Mouse (Mus musculus) ES-E14 (cell line): ENCODE measurements around the gene B230217C12Rik. TPM values are rescaled to one million over a fixed set of nuclear protein-coding genes. Genes with fewer than 3 reads are reported as not detected.

ENCODE experiments used
- DNase-seq: peaks from one replicate; pipeline ENCODE4 v3.0.0-alpha.2; 2013; ENCODE audit warnings: low read depth, low spot score
- H3K27ac ChIP-seq: 2 replicates; pipeline ENCODE4 v1.5.1; 2012; ENCODE audit warnings: low read depth, mild to moderate bottlenecking, low read length, moderate library complexity, mixed read lengths; ENCODE audit not compliant: poor library complexity, insufficient read depth, severe bottlenecking
- H3K36me3 ChIP-seq: 2 replicates; pipeline ENCODE4 v1.6.1; 2012; ENCODE audit warnings: mild to moderate bottlenecking, low read length, moderate library complexity, mixed read lengths; ENCODE audit not compliant: control insufficient read depth, poor library complexity, insufficient read depth, severe bottlenecking
- H3K4me1 ChIP-seq, 2 experiments: fragments of 150-350 bp in 1 of 2; sonication (generic) in 1 of 2; 2 replicates each; pipeline ENCODE4 v1.6.1; 2012; ENCODE audit warnings: low read length in 2 of 2, mild to moderate bottlenecking in 1 of 2, mixed read lengths in 1 of 2; ENCODE audit not compliant: control insufficient read depth in 2 of 2, insufficient read depth in 2 of 2, poor library complexity in 1 of 2
- H3K4me3 ChIP-seq, 2 experiments: fragments of 150-350 bp in 1 of 2; sonication (generic) in 1 of 2; 2 replicates each; pipeline ENCODE4 v1.5.1; 2012; ENCODE audit warnings: low read length in 2 of 2, low read depth in 1 of 2, mild to moderate bottlenecking in 1 of 2, mixed read lengths in 1 of 2; ENCODE audit not compliant: insufficient read depth in 1 of 2, poor library complexity in 1 of 2, severe bottlenecking in 1 of 2
- H3K9ac ChIP-seq: 2 replicates; pipeline ENCODE4 v1.6.1; 2012; ENCODE audit warnings: low read depth, mild to moderate bottlenecking, low read length, mixed read lengths; ENCODE audit not compliant: poor library complexity, insufficient read depth, severe bottlenecking
- H3K9me3 ChIP-seq: fragments of 150-350 bp; sonication (generic); 2 replicates; pipeline ENCODE4 v1.6.1; 2012; ENCODE audit warnings: low read depth, mild to moderate bottlenecking, low read length; ENCODE audit not compliant: control insufficient read depth, insufficient read depth
- CHD2 ChIP-seq: IDR thresholded peaks from 2 replicates; pipeline ENCODE4 v1.6.1; 2014; ENCODE audit warnings: mild to moderate bottlenecking, low read depth, low read length, inconsistent platforms
- HCFC1 ChIP-seq: IDR thresholded peaks from 2 replicates; pipeline ENCODE4 v1.6.1; 2012; ENCODE audit warnings: low read length, inconsistent platforms, borderline replicate concordance; ENCODE audit not compliant: insufficient read depth
- MAFK ChIP-seq: IDR thresholded peaks from 2 replicates; pipeline ENCODE4 v1.6.1; 2014; ENCODE audit warnings: mild to moderate bottlenecking, low read depth, low read length, inconsistent platforms; ENCODE audit not compliant: insufficient read depth
- ZC3H11A ChIP-seq: IDR thresholded peaks from 2 replicates; pipeline ENCODE4 v1.6.1; 2012; ENCODE audit warnings: low read depth, mild to moderate bottlenecking, inconsistent platforms, low read length, borderline replicate concordance
- ZNF384 ChIP-seq: IDR thresholded peaks from 2 replicates; pipeline ENCODE4 v1.6.1; 2012; ENCODE audit warnings: low read depth, low read length, inconsistent platforms
- in situ Hi-C, 2 experiments: fragments of 600-800 bp; cut with MboI; formaldehyde crosslinking; loops; one replicate each; pipeline ENCODE4 v1.15.1; 2025; ENCODE audit warnings: low sequenced_read_pairs in 2 of 2, inconsistent platforms in 1 of 2; ENCODE audit not compliant: unreplicated experiment in 2 of 2
- total RNA-seq: library from RNA; depleted of rRNA; stranded (reverse); fragments of 300-350 nt; gene quantifications from 2 replicates; pipeline ENCODE4 v1.2.3, GENCODE M21; 2012

B230217C12Rik gene
- total RNA-seq, 1 experiment, result 4.1 TPM

GRCm38 (mm10) chr11:97850367-97850766 is 9.8 kb downstream of the B230217C12Rik start:
- peaks cover 3 to 6% of the 10 kb centered on the region in 2 experiments; a peak in 2 of 4 replicates for H3K4me1 ChIP-seq
- TF ChIP-seq ZC3H11A (no peak), ZNF384 (no peak), HCFC1 (no peak), CHD2 (no peak), MAFK (no peak)
- in situ Hi-C loops, result no loop called here

GRCm38 (mm10) chr11:97851601-97852000 is 11.0 kb downstream of the B230217C12Rik start:
- Histone ChIP-seq H3K27ac (no peak overlapping the region), H3K4me3 (no peak overlapping the region), H3K36me3 (no peaks in the 10 kb centered on the region), H3K9me3 (no peaks in the 10 kb centered on the region), H3K9ac (no peak overlapping the region), H3K4me1 (peaks cover 3 to 6% of the 10 kb centered on the region in 2 experiments; a peak in 2 of 4 replicates)
- DNase-seq, result no peak
- TF ChIP-seq CHD2 (no peak), HCFC1 (no peak), ZNF384 (no peak), ZC3H11A (no peak), MAFK (no peak)
- in situ Hi-C loops, result no loop called here

More at GRCm38 (mm10) chr11:97850367-97850766, 9.8 kb downstream of the B230217C12Rik start:
- no peaks in the 10 kb centered on the region for H3K36me3 ChIP-seq
- peak; percentile 35 for DNase-seq
- H3K9ac ChIP-seq, result no peak overlapping the region
- no peak overlapping the region for H3K4me3 ChIP-seq
- no peak overlapping the region for H3K27ac ChIP-seq
- H3K9me3 ChIP-seq, result no peaks in the 10 kb centered on the region

GRCm38 (mm10) chr11:97855473-97855872 is 14.9 kb downstream of the B230217C12Rik start:
- in situ Hi-C loops, result no loop called here
- no peak for DNase-seq

GRCm38 (mm10) chr11:97862148-97862547 is 21.6 kb downstream of the B230217C12Rik start:
- no peak for TF ChIP-seq HCFC1
- no peak for TF ChIP-seq ZC3H11A
- TF ChIP-seq ZNF384, result no peak
- no peak for TF ChIP-seq MAFK
- no peak for TF ChIP-seq CHD2
- no peak for DNase-seq
- H3K9ac ChIP-seq, result no peak overlapping the region
- no peaks in the 10 kb centered on the region for H3K4me1 ChIP-seq
- no peaks in the 10 kb centered on the region; the same call in 1 of the 2 replicates for H3K9me3 ChIP-seq
- H3K27ac ChIP-seq, result no peak overlapping the region
- in situ Hi-C loops, result no loop called here
- H3K4me3 ChIP-seq, result no peak overlapping the region
- H3K36me3 ChIP-seq, result no peaks in the 10 kb centered on the region

More at GRCm38 (mm10) chr11:97855473-97855872, 14.9 kb downstream of the B230217C12Rik start:
- TF ChIP-seq MAFK (no peak), HCFC1 (no peak), ZNF384 (no peak), CHD2 (no peak), ZC3H11A (no peak)
- no peaks in the 10 kb centered on the region for H3K9me3 ChIP-seq
- no peak overlapping the region for H3K4me3 ChIP-seq
- H3K27ac ChIP-seq, result no peak overlapping the region
- peaks cover under 1 to 2% of the 10 kb centered on the region in 2 experiments; a peak in 1 of 4 replicates for H3K4me1 ChIP-seq
- H3K9ac ChIP-seq, result no peak overlapping the region
- H3K36me3 ChIP-seq, result no peaks in the 10 kb centered on the region
